Mouse (Mus musculus) embryo, embryonic 11 days (tissue): ENCODE results near the gene Lifr.

Source experiments
- DNase-seq: peaks from one replicate; pipeline ENCODE4 v3.0.0-alpha.2; 2015

Gene Lifr

GRCm38 (mm10) chr15:7207292-7207691, 116.9 kb downstream of the Lifr start:
- no peak for DNase-seq

GRCm38 (mm10) chr15:7208180-7208579, 117.8 kb downstream of the Lifr start:
- DNase-seq, result no peak

- no peak for DNase-seq
Observed at GRCm38 (mm10) chr15:7213683-7214082, 123.3 kb downstream of the Lifr start.

- DNase-seq, result no peak
Observed at GRCm38 (mm10) chr15:7215845-7216244, 125.4 kb downstream of the Lifr start.

- DNase-seq, result no peak
Observed at GRCm38 (mm10) chr15:7216581-7217272, 126.3 kb downstream of the Lifr start.

- no peak for DNase-seq
Observed at GRCm38 (mm10) chr15:7217273-7217598, 126.8 kb downstream of the Lifr start.

- peak; percentile 44 for DNase-seq
Observed at GRCm38 (mm10) chr15:7222809-7223208, 132.4 kb downstream of the Lifr start.

GRCm38 (mm10) chr15:7224151-7224775, 133.8 kb downstream of the Lifr start:
- DNase-seq, result no peak

- peak; percentile 89 for DNase-seq
Observed at GRCm38 (mm10) chr15:7226225-7226624, 135.8 kb downstream of the Lifr start.

GRCm38 (mm10) chr15:7233393-7234090, 143.1 kb downstream of the Lifr start:
- no peak for DNase-seq

- no peak for DNase-seq
Observed at GRCm38 (mm10) chr15:7239904-7240303, 149.5 kb downstream of the Lifr start.

GRCm38 (mm10) chr15:7240950-7241349, 150.5 kb downstream of the Lifr start:
- no peak for DNase-seq

- DNase-seq, result no peak
Observed at GRCm38 (mm10) chr15:7242161-7242850, 151.9 kb downstream of the Lifr start.
